Mouse (Mus musculus) hindbrain, embryonic 12.5 days (tissue): ENCODE measurements around the gene Mark4. TPM values are rescaled to one million over a fixed set of nuclear protein-coding genes. Genes with fewer than 3 reads are reported as not detected.

Source experiments
- ATAC-seq: fragments of 200-750 bp; cut with Nextera tagmentation; 2 replicates; pipeline ENCODE4 v1.8.0; 2017; ENCODE audit warnings: moderate TSS enrichment; ENCODE audit not compliant: low FRiP score
- H3K27ac ChIP-seq: fragments of 300-500 bp; sonication (generic); 2 replicates; pipeline ENCODE4 v1.5.1; 2016; ENCODE audit warnings: mild to moderate bottlenecking
- H3K27me3 ChIP-seq: fragments of 300-500 bp; sonication (generic); 2 replicates; pipeline ENCODE4 v1.6.1; 2016; ENCODE audit warnings: mild to moderate bottlenecking
- H3K36me3 ChIP-seq: fragments of 300-500 bp; sonication (generic); 2 replicates; pipeline ENCODE4 v1.6.1; 2016; ENCODE audit warnings: mild to moderate bottlenecking
- H3K4me1 ChIP-seq: fragments of 300-500 bp; sonication (generic); 2 replicates; pipeline ENCODE4 v1.6.1; 2016
- H3K4me2 ChIP-seq: fragments of 300-500 bp; sonication (generic); replicated peaks from 2 replicates; pipeline ENCODE4 v1.6.1; 2016; ENCODE audit warnings: mild to moderate bottlenecking
- H3K4me3 ChIP-seq: fragments of 300-500 bp; sonication (generic); 2 replicates; pipeline ENCODE4 v1.5.1; 2016; ENCODE audit warnings: mild to moderate bottlenecking
- H3K9ac ChIP-seq: fragments of 300-500 bp; sonication (generic); 2 replicates; pipeline ENCODE4 v1.6.1; 2016; ENCODE audit warnings: mild to moderate bottlenecking, moderate library complexity
- H3K9me3 ChIP-seq: fragments of 300-500 bp; sonication (generic); replicated peaks from 2 replicates; pipeline ENCODE4 v1.6.1; 2016; ENCODE audit warnings: mild to moderate bottlenecking
- WGBS: fragments of 180-500 bp; shearing (Covaris S2); methylation state at CpG from one replicate; pipeline ENCODE4 v1.1.7; 2016; 5-methylcytosine and 5-hydroxymethylcytosine counted together
- polyA plus RNA-seq: library from polyadenylated mRNA; unstranded; fragments of >200 nt; fragmentation: Nextera tagmentation; extraction: Ambion mirVana; gene quantifications from 2 replicates; pipeline ENCODE4 v1.2.1, GENCODE M21; 2016

Mark4 gene
- polyA plus RNA-seq, 1 experiment from 2014 or later, result 20.0 TPM

GRCm38 (mm10) chr7:19491731-19492130 lies 33.1 kb upstream of the Mark4 start:
- Histone ChIP-seq H3K27ac (no peak overlapping the region), H3K9ac (peak overlapping the region; percentile 49), H3K36me3 (no peaks in the 10 kb centered on the region), H3K4me1 (peaks cover 12% of the 10 kb centered on the region; the same call in 1 of the 2 replicates), H3K4me3 (peak overlapping the region; percentile 11; the same call in 1 of the 2 replicates), H3K9me3 (no peaks in the 10 kb centered on the region), H3K4me2 (peak overlapping the region; percentile 40), H3K27me3 (peaks cover 66% of the 10 kb centered on the region)
- ATAC-seq, result no peak
- 2% methylated on average over 26 of the region's 26 CpGs for WGBS

GRCm38 (mm10) chr7:19489525-19489924 lies 30.9 kb upstream of the Mark4 start:
- ATAC-seq, result peak; percentile 40; the same call in 1 of the 2 replicates
- H3K4me3 ChIP-seq, result peak overlapping the region; percentile 31

GRCm38 (mm10) chr7:19486549-19486948 lies 27.9 kb upstream of the Mark4 start:
- Histone ChIP-seq H3K36me3 (no peaks in the 10 kb centered on the region), H3K4me2 (no peak overlapping the region), H3K9me3 (no peaks in the 10 kb centered on the region), H3K4me3 (no peak overlapping the region), H3K27me3 (peaks cover 58% of the 10 kb centered on the region), H3K27ac (no peak overlapping the region), H3K9ac (no peak overlapping the region), H3K4me1 (peaks cover 7% of the 10 kb centered on the region; the same call in 1 of the 2 replicates)
- WGBS, result 88% methylated on average over 7 of the region's 7 CpGs
- no peak for ATAC-seq

More at GRCm38 (mm10) chr7:19489525-19489924, 30.9 kb upstream of the Mark4 start:
- Histone ChIP-seq H3K9ac (peak overlapping the region; percentile 39; the same call in 1 of the 2 replicates), H3K4me1 (peaks cover 12% of the 10 kb centered on the region; the same call in 1 of the 2 replicates), H3K4me2 (peak overlapping the region; percentile 45), H3K9me3 (no peaks in the 10 kb centered on the region), H3K27me3 (peaks cover 74% of the 10 kb centered on the region), H3K27ac (no peak overlapping the region), H3K36me3 (no peaks in the 10 kb centered on the region)
- WGBS, result 2% methylated on average over 31 of the region's 31 CpGs

- no peak overlapping the region for H3K4me2 ChIP-seq
- no peak for ATAC-seq
These were observed 26.9 kb upstream of the Mark4 start for GRCm38 (mm10) chr7:19485488-19485887.

GRCm38 (mm10) chr7:19483281-19483680 lies 24.7 kb upstream of the Mark4 start:
- Histone ChIP-seq H3K9ac (no peak overlapping the region), H3K4me2 (no peak overlapping the region), H3K27ac (no peak overlapping the region), H3K4me1 (no peaks in the 10 kb centered on the region), H3K36me3 (no peaks in the 10 kb centered on the region), H3K27me3 (peaks cover 34% of the 10 kb centered on the region), H3K4me3 (no peak overlapping the region), H3K9me3 (no peaks in the 10 kb centered on the region)
- WGBS, result 83% methylated on average over 8 of the region's 8 CpGs
- no peak for ATAC-seq

More at GRCm38 (mm10) chr7:19485488-19485887, 26.9 kb upstream of the Mark4 start:
- H3K4me3 ChIP-seq, result no peak overlapping the region
- H3K9ac ChIP-seq, result no peak overlapping the region
- 100% methylated on average over 1 of the region's 1 CpGs for WGBS
- H3K27ac ChIP-seq, result no peak overlapping the region
- peaks cover 50% of the 10 kb centered on the region for H3K27me3 ChIP-seq
- no peaks in the 10 kb centered on the region for H3K9me3 ChIP-seq
- H3K36me3 ChIP-seq, result no peaks in the 10 kb centered on the region
- peaks cover 6% of the 10 kb centered on the region; the same call in 1 of the 2 replicates for H3K4me1 ChIP-seq

- Histone ChIP-seq H3K4me1 (0 out of 2 replicates have a peak, but pooled peaks cover 2% of the 10 kb centered on the region), H3K36me3 (no peaks in the 10 kb centered on the region), H3K27me3 (peaks cover 53% of the 10 kb centered on the region), H3K4me3 (no peak overlapping the region), H3K9ac (no peak overlapping the region), H3K27ac (no peak overlapping the region), H3K9me3 (no peaks in the 10 kb centered on the region), H3K4me2 (no peak overlapping the region)
- 23% methylated on average over 14 of the region's 14 CpGs for WGBS
- no peak for ATAC-seq
These were observed 19.2 kb upstream of the Mark4 start for GRCm38 (mm10) chr7:19477624-19478384.

- H3K36me3 ChIP-seq, result no peaks in the 10 kb centered on the region
- no peak overlapping the region for H3K27ac ChIP-seq
- H3K27me3 ChIP-seq, result peaks cover 60% of the 10 kb centered on the region
- no peak for ATAC-seq
- no peak overlapping the region for H3K4me2 ChIP-seq
- H3K9ac ChIP-seq, result no peak overlapping the region
- H3K4me1 ChIP-seq, result 0 out of 2 replicates have a peak, but pooled peaks cover 2% of the 10 kb centered on the region
- no peak overlapping the region for H3K4me3 ChIP-seq
- no peaks in the 10 kb centered on the region for H3K9me3 ChIP-seq
- WGBS, result 82% methylated on average over 2 of the region's 2 CpGs
These were observed 18.5 kb upstream of the Mark4 start for GRCm38 (mm10) chr7:19477084-19477483.

GRCm38 (mm10) chr7:19473875-19474443 lies 15.3 kb upstream of the Mark4 start:
- ATAC-seq, result peak; percentile 89
- Histone ChIP-seq H3K4me3 (peak overlapping the region; percentile 48), H3K4me2 (peak overlapping the region; percentile 75), H3K27me3 (peaks cover 82% of the 10 kb centered on the region), H3K9ac (peak overlapping the region; percentile 71), H3K27ac (no peak overlapping the region), H3K9me3 (no peaks in the 10 kb centered on the region), H3K36me3 (no peaks in the 10 kb centered on the region), H3K4me1 (peaks cover 5% of the 10 kb centered on the region; the same call in 1 of the 2 replicates)
- WGBS, result under 1% methylated on average over 70 of the region's 89 CpGs

GRCm38 (mm10) chr7:19472403-19472802 lies 13.8 kb upstream of the Mark4 start:
- Histone ChIP-seq H3K4me3 (no peak overlapping the region), H3K27ac (no peak overlapping the region), H3K9me3 (no peaks in the 10 kb centered on the region), H3K4me2 (no peak overlapping the region), H3K9ac (no peak overlapping the region), H3K4me1 (peaks cover 5% of the 10 kb centered on the region; the same call in 1 of the 2 replicates), H3K27me3 (peaks cover 86% of the 10 kb centered on the region), H3K36me3 (no peaks in the 10 kb centered on the region)
- WGBS, result 45% methylated on average over 4 of the region's 4 CpGs
- ATAC-seq, result no peak

GRCm38 (mm10) chr7:19470308-19470707 lies 11.7 kb upstream of the Mark4 start:
- ATAC-seq, result no peak
- H3K4me1 ChIP-seq, result peaks cover 5% of the 10 kb centered on the region; the same call in 1 of the 2 replicates
- 7% methylated on average over 14 of the region's 14 CpGs for WGBS

GRCm38 (mm10) chr7:19469404-19469803 lies 10.8 kb upstream of the Mark4 start:
- no peak overlapping the region for H3K9ac ChIP-seq
- no peak for ATAC-seq
- H3K27me3 ChIP-seq, result peaks cover 93% of the 10 kb centered on the region
- WGBS, result 19% methylated on average over 22 of the region's 23 CpGs
- no peak overlapping the region for H3K4me2 ChIP-seq
- no peak overlapping the region for H3K4me3 ChIP-seq
- no peak overlapping the region for H3K27ac ChIP-seq
- no peaks in the 10 kb centered on the region for H3K9me3 ChIP-seq
- H3K4me1 ChIP-seq, result peaks cover 10% of the 10 kb centered on the region
- no peaks in the 10 kb centered on the region for H3K36me3 ChIP-seq

More at GRCm38 (mm10) chr7:19470308-19470707, 11.7 kb upstream of the Mark4 start:
- Histone ChIP-seq H3K36me3 (no peaks in the 10 kb centered on the region), H3K9ac (no peak overlapping the region), H3K4me3 (no peak overlapping the region), H3K27me3 (peaks cover 91% of the 10 kb centered on the region), H3K4me2 (no peak overlapping the region), H3K27ac (no peak overlapping the region), H3K9me3 (no peaks in the 10 kb centered on the region)

GRCm38 (mm10) chr7:19468279-19468678 lies 9.7 kb upstream of the Mark4 start:
- 61% methylated on average over 12 of the region's 12 CpGs for WGBS
- H3K36me3 ChIP-seq, result no peaks in the 10 kb centered on the region
- H3K9me3 ChIP-seq, result no peaks in the 10 kb centered on the region

More at GRCm38 (mm10) chr7:19468279-19468678, 9.7 kb upstream of the Mark4 start:
- H3K27me3 ChIP-seq, result peaks cover 88% of the 10 kb centered on the region
- H3K4me1 ChIP-seq, result peaks cover 9% of the 10 kb centered on the region
- no peak overlapping the region for H3K4me2 ChIP-seq
- ATAC-seq, result no peak
- H3K27ac ChIP-seq, result no peak overlapping the region
- no peak overlapping the region for H3K9ac ChIP-seq
- no peak overlapping the region for H3K4me3 ChIP-seq
